Mouse (Mus musculus) E14TG2a.4 (cell line): ENCODE measurements at regions not wholly inside any gene's neighbourhood (a gene's known extent, or its start where the extent isn't known, plus 50 kb on each side); places are given as distances from the start of the nearest gene placed in this dataset.

Source experiments
- CTCF ChIP-seq: conservative IDR thresholded peaks from 2 replicates; pipeline ENCODE4 v1.5.1; 2014; ENCODE audit warnings: low read length
- NANOG ChIP-seq: IDR thresholded peaks from 2 replicates; pipeline ENCODE4 v1.6.1; 2014; ENCODE audit warnings: borderline replicate concordance, low read length, mixed read lengths
- POU5F1 ChIP-seq: IDR thresholded peaks from 2 replicates; pipeline ENCODE4 v1.6.1; 2014; ENCODE audit warnings: low read length, borderline replicate concordance

GRCm38 (mm10) chr8:103198251-103198650 is 412.8 kb upstream of the Cdh11 start:
- TF ChIP-seq CTCF, result no peak
- TF ChIP-seq POU5F1, result no peak
- no peak for TF ChIP-seq NANOG
